Mouse (Mus musculus) CH12.LX (cell line): ENCODE measurements around the gene Tnrc6b. TPM values are rescaled to one million over a fixed set of nuclear protein-coding genes. Genes with fewer than 3 reads are reported as not detected.

Experiments used
- DNase-seq: peaks from one replicate; pipeline ENCODE4 v3.0.0-alpha.2; 2013; ENCODE audit errors: extremely low read depth
- H3K27ac ChIP-seq: 2 replicates; pipeline ENCODE4 v1.5.1; 2012; ENCODE audit warnings: low read depth, mild to moderate bottlenecking, control low read depth, moderate library complexity; ENCODE audit not compliant: insufficient read depth
- H3K27me3 ChIP-seq: replicated peaks from 2 replicates; pipeline ENCODE3; 2012; ENCODE audit warnings: inconsistent platforms
- H3K36me3 ChIP-seq, 2 experiments: replicated peaks in 1 of 2; 2 replicates each; pipeline versions ENCODE3 to v1.6.1; 2012; ENCODE audit warnings: inconsistent platforms in 1 of 2, low read length in 1 of 2, mild to moderate bottlenecking in 1 of 2, mixed read lengths in 1 of 2, moderate library complexity in 1 of 2; ENCODE audit not compliant: control insufficient read depth in 1 of 2, insufficient read depth in 1 of 2
- H3K4me1 ChIP-seq, 2 experiments: 2 replicates each; pipeline ENCODE4 v1.6.1; 2012; ENCODE audit warnings: inconsistent platforms in 1 of 2, moderate library complexity in 1 of 2; ENCODE audit not compliant: insufficient read depth in 2 of 2, control insufficient read depth in 1 of 2
- H3K4me2 ChIP-seq: 2 replicates; pipeline ENCODE4 v1.6.1; 2012; ENCODE audit warnings: low read depth, mild to moderate bottlenecking, control low read depth; ENCODE audit not compliant: poor library complexity, insufficient read depth, severe bottlenecking
- H3K4me3 ChIP-seq, 3 experiments: fragments of 150-350 bp in 1 of 3; sonication (generic) in 1 of 3; replicated peaks in 1 of 3; 2 replicates each; pipeline versions ENCODE3 to v1.5.1; 2011 to 2012; ENCODE audit warnings: low read depth in 2 of 3, low read length in 2 of 3, mild to moderate bottlenecking in 2 of 3, moderate library complexity in 2 of 3, control low read depth in 1 of 3, improper control_type of control experiment in 1 of 3, inconsistent platforms in 1 of 3, mixed read lengths in 1 of 3; ENCODE audit not compliant: poor library complexity in 1 of 3
- H3K79me2 ChIP-seq: replicated peaks from 2 replicates; pipeline ENCODE4 v1.6.1; 2012; ENCODE audit warnings: mild to moderate bottlenecking, moderate library complexity; ENCODE audit not compliant: control insufficient read depth, poor library complexity, insufficient read depth, severe bottlenecking; ENCODE audit errors: extremely low read depth
- H3K9ac ChIP-seq: 2 replicates; pipeline ENCODE4 v1.6.1; 2012; ENCODE audit warnings: low read depth, mild to moderate bottlenecking, control low read depth, moderate library complexity; ENCODE audit not compliant: insufficient read depth
- H3K9me3 ChIP-seq: replicated peaks from 2 replicates; pipeline ENCODE3; 2012; ENCODE audit warnings: low read length, inconsistent platforms, mixed read lengths
- BHLHE40 ChIP-seq: IDR thresholded peaks from 2 replicates; pipeline ENCODE4 v1.6.1; 2011; ENCODE audit warnings: mild to moderate bottlenecking, low read depth, low read length, improper control_type of control experiment
- CHD1 ChIP-seq: IDR thresholded peaks from 2 replicates; pipeline ENCODE4 v1.6.1; 2012; ENCODE audit warnings: low read depth, low read length, improper control_type of control experiment, inconsistent platforms
- CHD2 ChIP-seq: IDR thresholded peaks from 2 replicates; pipeline ENCODE4 v1.6.1; 2011; ENCODE audit warnings: low read length, improper control_type of control experiment
- ELF1 ChIP-seq: IDR thresholded peaks from 2 replicates; pipeline ENCODE4 v1.6.1; 2014; ENCODE audit warnings: low read depth, mild to moderate bottlenecking, inconsistent platforms, low read length, improper control_type of control experiment
- EP300 ChIP-seq: IDR thresholded peaks from 2 replicates; pipeline ENCODE4 v1.6.1; 2011; ENCODE audit warnings: low read length, improper control_type of control experiment
- ETS1 ChIP-seq: conservative IDR thresholded peaks from 2 replicates; pipeline ENCODE4 v1.6.1; 2012; ENCODE audit warnings: low read depth, mild to moderate bottlenecking, inconsistent platforms, low read length, improper control_type of control experiment, moderate library complexity
- HCFC1 ChIP-seq: IDR thresholded peaks from 2 replicates; pipeline ENCODE4 v1.6.1; 2012; ENCODE audit warnings: low read depth, mild to moderate bottlenecking, inconsistent platforms, low read length, improper control_type of control experiment
- IRF4 ChIP-seq: IDR thresholded peaks from 2 replicates; pipeline ENCODE4 v1.6.1; 2014; ENCODE audit warnings: low read depth, mild to moderate bottlenecking, inconsistent platforms, low read length, improper control_type of control experiment
- JUN ChIP-seq: IDR thresholded peaks from 2 replicates; pipeline ENCODE4 v1.6.1; 2011; ENCODE audit warnings: low read depth, mild to moderate bottlenecking, low read length, improper control_type of control experiment, moderate library complexity; ENCODE audit not compliant: insufficient read depth
- KAT2A ChIP-seq: IDR thresholded peaks from 2 replicates; pipeline ENCODE4 v1.6.1; 2012; ENCODE audit warnings: low read length, improper control_type of control experiment, inconsistent platforms; ENCODE audit not compliant: insufficient replicate concordance
- MAX ChIP-seq: IDR thresholded peaks from 2 replicates; pipeline ENCODE4 v1.6.1; 2011; ENCODE audit warnings: low read length, improper control_type of control experiment
- MAZ ChIP-seq: IDR thresholded peaks from 2 replicates; pipeline ENCODE4 v1.6.1; 2012; ENCODE audit warnings: low read depth, mild to moderate bottlenecking, inconsistent platforms, low read length, improper control_type of control experiment, moderate library complexity
- MYC ChIP-seq: IDR thresholded peaks from 2 replicates; pipeline ENCODE4 v1.6.1; 2011; ENCODE audit warnings: low read depth, mild to moderate bottlenecking, improper control_type of control experiment, low read length
- NRF1 ChIP-seq: IDR thresholded peaks from 2 replicates; pipeline ENCODE4 v1.6.1; 2014; ENCODE audit warnings: low read depth, mild to moderate bottlenecking, inconsistent platforms, low read length, improper control_type of control experiment, moderate library complexity
- POLR2A ChIP-seq: IDR thresholded peaks from 2 replicates; pipeline ENCODE4 v1.6.1; 2011; ENCODE audit warnings: low read depth, mild to moderate bottlenecking, improper control_type of control experiment, low read length
- POLR2AphosphoS2 ChIP-seq: IDR thresholded peaks from 2 replicates; pipeline ENCODE4 v1.6.1; 2011; ENCODE audit warnings: low read depth, low read length, improper control_type of control experiment
- RAD21 ChIP-seq: IDR thresholded peaks from 2 replicates; pipeline ENCODE4 v1.6.1; 2011; ENCODE audit warnings: low read depth, mild to moderate bottlenecking, low read length, improper control_type of control experiment, moderate library complexity
- SIN3A ChIP-seq: IDR thresholded peaks from 2 replicates; pipeline ENCODE4 v1.6.1; 2012; ENCODE audit warnings: low read length, improper control_type of control experiment, inconsistent platforms
- SMC3 ChIP-seq: IDR thresholded peaks from 2 replicates; pipeline ENCODE4 v1.6.1; 2011; ENCODE audit warnings: low read depth, low read length, improper control_type of control experiment
- TCF12 ChIP-seq: IDR thresholded peaks from 2 replicates; pipeline ENCODE4 v1.6.1; 2014; ENCODE audit warnings: low read depth, mild to moderate bottlenecking, inconsistent platforms, low read length, improper control_type of control experiment
- USF2 ChIP-seq: conservative IDR thresholded peaks from 2 replicates; pipeline ENCODE4 v1.6.1; 2011; ENCODE audit warnings: low read depth, low read length, improper control_type of control experiment
- ZC3H11A ChIP-seq: IDR thresholded peaks from 2 replicates; pipeline ENCODE4 v1.6.1; 2012; ENCODE audit warnings: low read depth, mild to moderate bottlenecking, inconsistent platforms, low read length, improper control_type of control experiment
- ZKSCAN1 ChIP-seq: IDR thresholded peaks from 2 replicates; pipeline ENCODE4 v1.6.1; 2012; ENCODE audit warnings: low read depth, inconsistent platforms, low read length, improper control_type of control experiment, borderline replicate concordance
- ZNF384 ChIP-seq: IDR thresholded peaks from 2 replicates; pipeline ENCODE4 v1.6.1; 2012; ENCODE audit warnings: low read depth, low read length, improper control_type of control experiment, inconsistent platforms
- dilution Hi-C: fragments of 300-500 bp; cut with MboI; formaldehyde crosslinking; loops from 2 replicates; pipeline ENCODE4 v1.14.3; 2020; ENCODE audit warnings: low sequenced_read_pairs; ENCODE audit not compliant: extremely low pct_unique_long_range_greater_than_20kb, extremely low pct_ligation_motif_present
- in situ Hi-C: fragments of 300-500 bp; cut with MboI; formaldehyde crosslinking; loops from 3 replicates; pipeline ENCODE4 v1.14.3; 2019; ENCODE audit warnings: low sequenced_read_pairs, low pct_ligation_motif_present, low pct_unique_long_range_greater_than_20kb, mixed read lengths
- polyA plus RNA-seq: library from polyadenylated mRNA; unstranded; fragments of >175 nt; gene quantifications from 2 replicates; pipeline ENCODE4 v1.2.1, GENCODE M21; 2012; ENCODE audit warnings: low read depth; ENCODE audit not compliant: insufficient read length
- total RNA-seq, 2 experiments: library from RNA; depleted of rRNA; stranded (reverse); fragments of 300-350 nt in 1 of 2; fragments of >200 nt in 1 of 2; gene quantifications; 2 replicates each; pipeline ENCODE4 v1.2.3; 2012 to 2014

Tnrc6b gene
- total and polyA plus RNA-seq, 3 experiments: 6.0 to 17.1 (median 16.1) TPM

GRCm38 (mm10) chr15:80681466-80681881 is 29.6 kb upstream of the Tnrc6b start:
- TF ChIP-seq IRF4: peak; percentile 18; the same call in 1 of the 2 replicates
- peak; percentile 67; the same call in 1 of the 2 replicates for TF ChIP-seq ELF1
- TF ChIP-seq POLR2A: 0 out of 2 replicates have a peak, but pooled peaks have one; percentile 29
- TF ChIP-seq TCF12: 0 out of 2 replicates have a peak, but pooled peaks have one; percentile 33
- TF ChIP-seq SIN3A: 0 out of 2 replicates have a peak, but pooled peaks have one; percentile 28
- 0 out of 2 replicates have a peak, but pooled peaks have one; percentile 14 for TF ChIP-seq NRF1
- no peak for TF ChIP-seq POLR2AphosphoS2
- peak; percentile 62 for TF ChIP-seq EP300
- TF ChIP-seq ZKSCAN1: no peak
- peak; percentile 79; the same call in 1 of the 2 replicates for TF ChIP-seq ETS1
- peak; percentile 56 for TF ChIP-seq BHLHE40
- TF ChIP-seq MAX: no peak
- TF ChIP-seq HCFC1: 0 out of 2 replicates have a peak, but pooled peaks have one; percentile 25
- TF ChIP-seq MAZ: 0 out of 2 replicates have a peak, but pooled peaks have one; percentile 38
- 0 out of 2 replicates have a peak, but pooled peaks have one; percentile 55 for TF ChIP-seq MYC
- no peak for TF ChIP-seq SMC3
- Histone ChIP-seq H3K79me2 (no peaks in the 10 kb centered on the region), H3K27ac (peak overlapping the region; percentile 11; the same call in 1 of the 2 replicates), H3K4me2 (peak overlapping the region; percentile 41), H3K9me3 (no peaks in the 10 kb centered on the region), H3K4me1 (peaks cover 22 to 87% of the 10 kb centered on the region in 2 experiments), H3K36me3 (no peaks in the 10 kb centered on the region), H3K9ac (no peak overlapping the region), H3K4me3 (peak overlapping the region in 1 of 3 experiments; percentile 37), H3K27me3 (no peaks in the 10 kb centered on the region)
- in situ Hi-C loops: loop anchor here (5.0 kb wide), 1 partner anchor 44 kb away; no protein-coding TSS in a partner anchor
- peak; percentile 73 for DNase-seq
- dilution Hi-C loops: no loop called here

GRCm38 (mm10) chr15:80682343-80682742 is 28.8 kb upstream of the Tnrc6b start:
- peaks cover 22 to 79% of the 10 kb centered on the region in 2 experiments for H3K4me1 ChIP-seq
- no peaks in the 10 kb centered on the region for H3K9me3 ChIP-seq
- H3K4me2 ChIP-seq: no peak overlapping the region
- H3K79me2 ChIP-seq: no peaks in the 10 kb centered on the region
- no peak overlapping the region for H3K4me3 ChIP-seq
- TF ChIP-seq ZNF384 (no peak), MAZ (no peak), USF2 (no peak), CHD1 (no peak), HCFC1 (no peak), KAT2A (no peak), CHD2 (no peak), MAX (no peak), ZC3H11A (no peak), ELF1 (no peak), RAD21 (no peak), JUN (no peak), BHLHE40 (no peak)
- TF ChIP-seq, all 38 proteins: peak for 0
- Histone ChIP-seq H3K27me3 (no peaks in the 10 kb centered on the region), H3K27ac (no peak overlapping the region), H3K36me3 (no peaks in the 10 kb centered on the region), H3K9ac (no peak overlapping the region)
- dilution Hi-C loops (no loop called here), in situ Hi-C loops (loop anchor here (5.0 kb wide), 1 partner anchor 45 kb away; no protein-coding TSS in a partner anchor)
- DNase-seq: no peak
